Mouse (Mus musculus) heart, embryonic 11.5 days (tissue): ENCODE data around the gene Nynrin. TPM values are rescaled to one million over a fixed set of nuclear protein-coding genes. Genes with fewer than 3 reads are reported as not detected.

Source experiments
- ATAC-seq: fragments of 200-750 bp; cut with Nextera tagmentation; replicated peaks from 2 replicates; pipeline ENCODE4 v1.8.0; 2017; ENCODE audit warnings: moderate library complexity; ENCODE audit not compliant: insufficient number of reproducible peaks, low FRiP score, low TSS enrichment
- H3K27ac ChIP-seq: fragments of 300-500 bp; sonication (generic); 2 replicates; pipeline ENCODE4 v1.5.1; 2014; ENCODE audit warnings: mild to moderate bottlenecking, low read depth, low read length
- H3K27me3 ChIP-seq: fragments of 300-500 bp; sonication (generic); 2 replicates; pipeline ENCODE4 v1.6.1; 2014; ENCODE audit warnings: mild to moderate bottlenecking, low read length, mixed read lengths; ENCODE audit not compliant: control insufficient read depth, insufficient read depth
- H3K36me3 ChIP-seq: fragments of 300-500 bp; sonication (generic); 2 replicates; pipeline ENCODE4 v1.6.1; 2014; ENCODE audit warnings: mild to moderate bottlenecking, low read length, moderate library complexity, mixed read lengths; ENCODE audit not compliant: control insufficient read depth, insufficient read depth
- H3K4me1 ChIP-seq: fragments of 300-500 bp; sonication (generic); 2 replicates; pipeline ENCODE4 v1.6.1; 2014; ENCODE audit warnings: low read length; ENCODE audit not compliant: control insufficient read depth, insufficient read depth
- H3K4me2 ChIP-seq: fragments of 300-500 bp; sonication (generic); 2 replicates; pipeline ENCODE4 v1.6.1; 2014; ENCODE audit warnings: mild to moderate bottlenecking, moderate library complexity
- H3K4me3 ChIP-seq: fragments of 300-500 bp; sonication (generic); 2 replicates; pipeline ENCODE4 v1.5.1; 2014; ENCODE audit warnings: low read depth, low read length
- H3K9ac ChIP-seq: fragments of 300-500 bp; sonication (generic); 2 replicates; pipeline ENCODE4 v1.6.1; 2014; ENCODE audit warnings: mild to moderate bottlenecking, low read depth, low read length, moderate library complexity
- H3K9me3 ChIP-seq: fragments of 300-500 bp; sonication (generic); replicated peaks from 2 replicates; pipeline ENCODE4 v1.6.1; 2016; ENCODE audit warnings: low read length; ENCODE audit not compliant: control insufficient read depth
- WGBS: fragments of 180-500 bp; shearing (Covaris S2); extraction: QIAGEN DNeasy Blood & Tissue Kit; methylation state at CpG from one replicate; pipeline ENCODE4 v1.1.7; 2014; ENCODE audit not compliant: insufficient replicate concordance; 5-methylcytosine and 5-hydroxymethylcytosine counted together
- polyA plus RNA-seq: library from polyadenylated mRNA; unstranded; fragments of >200 nt; fragmentation: Nextera tagmentation; extraction: Ambion mirVana; gene quantifications from 2 replicates; pipeline ENCODE4 v1.2.1, GENCODE M21; 2014

Gene Nynrin
- polyA plus RNA-seq, 1 experiment from 2014 or later, result 12.5 TPM

DNA sequence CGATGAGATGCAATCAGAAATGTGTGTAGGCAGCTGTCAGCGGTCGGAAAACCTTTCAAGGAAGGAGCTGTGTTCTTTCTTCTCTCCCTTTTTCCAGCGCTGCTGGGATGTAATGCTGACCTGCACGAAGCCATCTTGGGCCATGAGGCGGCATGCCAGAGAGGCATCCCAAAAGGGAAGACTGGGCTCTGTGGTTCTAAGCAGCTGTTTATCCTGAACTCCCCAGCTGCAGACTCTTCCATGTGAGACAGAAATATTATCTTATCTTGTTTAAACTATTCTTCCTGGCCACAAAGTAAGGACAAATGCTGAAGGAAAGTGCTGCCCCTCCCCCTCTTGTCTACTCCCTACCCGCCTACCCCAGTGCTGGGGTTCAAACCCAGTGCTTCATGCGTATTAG is 27.2 kb downstream of the Nynrin start:
- H3K9ac ChIP-seq, result no peak overlapping the region
- H3K36me3 ChIP-seq, result no peaks in the 10 kb centered on the region
- H3K4me2 ChIP-seq, result no peak overlapping the region
- H3K27ac ChIP-seq, result no peak overlapping the region
- ATAC-seq, result no peak
- no peak overlapping the region for H3K4me3 ChIP-seq
- no peaks in the 10 kb centered on the region for H3K27me3 ChIP-seq
- H3K9me3 ChIP-seq, result no peaks in the 10 kb centered on the region
- WGBS, result 70% methylated on average over 8 of the region's 8 CpGs
- peaks cover 16% of the 10 kb centered on the region for H3K4me1 ChIP-seq

- H3K9ac ChIP-seq, result no peak overlapping the region
- no peaks in the 10 kb centered on the region for H3K27me3 ChIP-seq
- no peak overlapping the region for H3K27ac ChIP-seq
- peaks cover 23% of the 10 kb centered on the region for H3K4me1 ChIP-seq
- no peak for ATAC-seq
- no peak overlapping the region for H3K4me3 ChIP-seq
- WGBS, result 58% methylated on average over 6 of the region's 6 CpGs
- H3K36me3 ChIP-seq, result no peaks in the 10 kb centered on the region
- no peak overlapping the region for H3K4me2 ChIP-seq
- no peaks in the 10 kb centered on the region for H3K9me3 ChIP-seq
Observed at GRCm38 (mm10) chr14:55882171-55882641, 28.4 kb downstream of the Nynrin start.

DNA sequence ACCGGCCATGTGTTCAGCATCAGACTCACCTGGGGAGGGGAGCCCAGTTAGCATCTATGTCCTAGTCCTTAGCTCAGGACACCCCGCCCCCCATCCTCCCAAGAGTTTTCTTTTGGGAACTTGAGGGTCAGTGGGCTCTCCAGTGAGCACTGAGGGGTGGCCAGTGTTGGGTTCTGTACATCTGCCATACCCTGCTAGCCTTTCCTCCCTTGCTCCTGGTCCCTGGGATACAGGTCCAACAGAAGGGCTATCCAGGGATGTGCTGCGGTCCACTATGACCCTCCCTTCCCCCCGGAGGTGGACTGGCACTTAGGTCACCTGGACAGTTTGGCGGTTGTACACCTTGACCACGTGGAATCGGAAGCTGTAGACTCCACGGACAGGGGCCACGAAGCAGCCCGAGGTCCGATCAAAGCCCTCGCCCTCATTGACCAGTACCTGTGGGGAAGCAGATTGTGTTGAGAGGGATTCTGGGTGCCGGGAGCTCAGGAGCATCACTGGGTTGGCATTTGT is 29.4 kb downstream of the Nynrin start:
- Histone ChIP-seq H3K27me3 (no peaks in the 10 kb centered on the region), H3K4me3 (no peak overlapping the region), H3K9ac (0 out of 2 replicates have a peak overlapping the region, but pooled peaks have one; percentile 17), H3K36me3 (peaks cover 8% of the 10 kb centered on the region), H3K4me2 (no peak overlapping the region), H3K27ac (no peak overlapping the region), H3K4me1 (peaks cover 19% of the 10 kb centered on the region), H3K9me3 (no peaks in the 10 kb centered on the region)
- WGBS, result 88% methylated on average over 13 of the region's 13 CpGs
- ATAC-seq, result no peak

- Histone ChIP-seq H3K36me3 (peaks cover 10% of the 10 kb centered on the region), H3K27me3 (no peaks in the 10 kb centered on the region), H3K9ac (peak overlapping the region; percentile 49; the same call in 1 of the 2 replicates), H3K4me2 (peak overlapping the region; percentile 75; the same call in 1 of the 2 replicates), H3K4me1 (peaks cover 19% of the 10 kb centered on the region), H3K9me3 (no peaks in the 10 kb centered on the region), H3K27ac (no peak overlapping the region), H3K4me3 (no peak overlapping the region)
- ATAC-seq, result no peak
- WGBS, result 90% methylated on average over 12 of the region's 12 CpGs
Observed at GRCm38 (mm10) chr14:55883663-55884062, 29.9 kb downstream of the Nynrin start.

- no peak for ATAC-seq
- H3K9ac ChIP-seq, result peak within 1 kb of the TSS; percentile 89
- WGBS, result 30% methylated on average over 4 of the region's 4 CpGs
- no peaks in the 10 kb centered on the region for H3K9me3 ChIP-seq
- H3K4me3 ChIP-seq, result peak within 1 kb of the TSS; percentile 60
- H3K4me1 ChIP-seq, result peaks cover 19% of the 10 kb centered on the region
- no peaks in the 10 kb centered on the region for H3K27me3 ChIP-seq
- H3K4me2 ChIP-seq, result peak within 1 kb of the TSS; percentile 75
- H3K27ac ChIP-seq, result peak within 1 kb of the TSS; percentile 94
- H3K36me3 ChIP-seq, result peaks cover 14% of the 10 kb centered on the region
Observed at GRCm38 (mm10) chr14:55884166-55884565, 30.4 kb downstream of the Nynrin start, which contains the start of gene Cbln3. TSS of gene Cbln3 (minus strand) at chr14:55884392.

- Histone ChIP-seq H3K9ac (peak within 1 kb of the TSS; percentile 89), H3K27me3 (no peaks in the 10 kb centered on the region), H3K4me1 (peaks cover 19% of the 10 kb centered on the region), H3K36me3 (peaks cover 19% of the 10 kb centered on the region), H3K9me3 (no peaks in the 10 kb centered on the region), H3K27ac (peak within 1 kb of the TSS; percentile 94), H3K4me2 (peak within 1 kb of the TSS; percentile 75), H3K4me3 (peak within 1 kb of the TSS; percentile 60)
- peak; percentile 95 for ATAC-seq
- under 1% methylated on average over 28 of the region's 30 CpGs for WGBS
Observed at GRCm38 (mm10) chr14:55884713-55885113, 30.9 kb downstream of the Nynrin start, which contains the start of gene Khnyn. TSS of gene Khnyn (plus strand) at chr14:55884947.

DNA sequence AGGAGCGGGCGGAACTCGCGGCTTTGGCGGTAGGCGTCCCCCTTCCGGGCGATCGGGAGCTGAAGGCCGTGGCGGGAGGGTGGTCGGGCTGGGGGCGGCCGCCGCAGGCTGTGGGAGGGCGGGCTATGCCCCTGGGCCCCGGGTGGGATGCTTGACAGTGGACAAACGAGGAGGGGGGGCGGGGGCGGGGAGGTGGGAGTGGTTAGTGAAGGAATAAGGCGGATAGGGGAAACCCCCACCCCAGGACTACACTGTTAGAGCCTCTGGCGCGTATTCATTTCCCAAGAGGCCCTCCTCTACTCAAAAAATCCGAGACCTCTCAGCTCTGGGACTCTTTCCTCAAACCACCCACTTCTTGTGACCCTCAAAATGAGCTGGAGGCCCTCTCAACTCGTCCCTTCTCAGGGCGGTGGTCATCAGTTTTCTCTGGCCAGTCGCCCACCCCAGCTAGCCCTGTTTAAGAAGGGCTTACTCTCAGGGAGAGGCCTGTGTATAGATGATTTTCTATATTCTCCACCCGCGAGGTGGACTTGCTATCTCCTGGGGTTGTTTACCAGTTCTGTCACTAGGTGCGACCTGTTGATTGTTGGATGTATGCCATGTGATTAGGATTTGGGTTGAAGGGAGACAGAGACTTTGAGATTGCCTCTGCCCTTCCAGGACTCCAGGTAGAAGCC is 31.4 kb downstream of the Nynrin start:
- peak; percentile 6; the same call in 1 of the 2 replicates for ATAC-seq
- WGBS, result under 1% methylated on average over 19 of the region's 30 CpGs
- Histone ChIP-seq H3K27ac (peak overlapping the region; percentile 94), H3K36me3 (peaks cover 23% of the 10 kb centered on the region), H3K9me3 (no peaks in the 10 kb centered on the region), H3K27me3 (no peaks in the 10 kb centered on the region), H3K9ac (peak overlapping the region; percentile 89), H3K4me3 (peak overlapping the region; percentile 60), H3K4me2 (peak overlapping the region; percentile 75), H3K4me1 (peaks cover 19% of the 10 kb centered on the region)

DNA sequence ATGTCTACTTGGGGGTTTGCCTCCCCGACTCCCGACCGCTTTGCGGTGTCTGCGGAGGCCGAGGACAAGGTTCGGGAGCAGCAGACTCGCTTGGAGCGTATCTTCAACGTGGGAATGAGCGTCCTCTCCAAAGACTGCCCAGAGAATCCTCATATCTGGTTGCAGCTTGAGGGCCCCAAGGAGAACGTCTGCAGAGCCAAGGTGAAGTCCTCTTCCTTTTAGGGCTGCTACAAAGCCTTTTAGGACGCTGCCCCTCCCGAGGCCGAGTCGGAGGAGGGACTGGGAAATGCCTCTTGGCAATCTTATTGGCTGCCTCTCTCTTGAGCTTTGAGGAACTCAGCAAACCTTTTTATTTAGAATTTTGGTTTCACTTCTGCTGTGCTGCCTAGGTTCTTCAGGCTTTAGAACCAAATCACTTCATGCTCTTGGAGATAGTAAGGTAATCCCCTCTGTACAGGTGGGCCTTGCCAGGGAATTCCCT is 32.0 kb downstream of the Nynrin start:
- H3K27me3 ChIP-seq, result no peaks in the 10 kb centered on the region
- ATAC-seq, result no peak
- WGBS, result 6% methylated on average over 16 of the region's 16 CpGs
- H3K9ac ChIP-seq, result peak overlapping the region; percentile 89
- H3K4me3 ChIP-seq, result peak overlapping the region; percentile 60
- peaks cover 19% of the 10 kb centered on the region for H3K4me1 ChIP-seq
- no peaks in the 10 kb centered on the region for H3K9me3 ChIP-seq
- peak overlapping the region; percentile 94 for H3K27ac ChIP-seq
- H3K4me2 ChIP-seq, result peak overlapping the region; percentile 75
- peaks cover 23% of the 10 kb centered on the region for H3K36me3 ChIP-seq
